In genomic region chr17:32528408-32529337, GRCm38 (mm10) we compare ENCODE assay signal across 1 mouse cellular context.
A peak's percentile ranks its signal among the peaks of the same experiment; 100 is the strongest.
TF ChIP-seq lines count a peak whose summit lies in the region.

No protein-coding gene starts in this region.

TF ChIP-seq in CH12.LX, 34 proteins besides CTCF, POLR2A, EP300 and RAD21 (continued from another document):
- TF ChIP-seq USF2 (conservative IDR thresholded peaks at IDR 0.05; ENCODE audit: low read depth, low read length) (no peak), E2F4 (IDR thresholded peaks at IDR 0.05; ENCODE audit: insufficient replicate concordance, low read depth, low read length) (no peak; the same call in 1 of the 2 replicates), NELFE (IDR thresholded peaks at IDR 0.05; ENCODE audit: low read depth, low read length) (peak; percentile 71), SMC3 (IDR thresholded peaks at IDR 0.05; ENCODE audit: low read depth, low read length) (peak; percentile 89), UBTF (IDR thresholded peaks at IDR 0.05; ENCODE audit: low read depth, low read length) (no peak), MAFK (IDR thresholded peaks at IDR 0.05; ENCODE audit: insufficient replicate concordance, low read length) (no peak), RCOR1 (conservative IDR thresholded peaks at IDR 0.05; ENCODE audit: low read depth, low read length) (no peak), MEF2A (IDR thresholded peaks at IDR 0.05; ENCODE audit: borderline replicate concordance, low read depth, low read length) (peak; percentile 59; the same call in 1 of the 2 replicates), GABPA (IDR thresholded peaks at IDR 0.05; ENCODE audit: insufficient replicate concordance, low read depth, low read length) (no peak), NRF1 (IDR thresholded peaks at IDR 0.05; ENCODE audit: low read depth, low read length) (peak; percentile 76), MAZ (IDR thresholded peaks at IDR 0.05; ENCODE audit: low read depth, low read length) (0 out of 2 replicates have a peak, but pooled peaks have one; percentile 47), IRF4 (IDR thresholded peaks at IDR 0.05; ENCODE audit: low read depth, low read length) (peak; percentile 43; the same call in 1 of the 2 replicates), HCFC1 (IDR thresholded peaks at IDR 0.05; ENCODE audit: low read depth, low read length) (peak; percentile 25), POLR2AphosphoS2 (IDR thresholded peaks at IDR 0.05; ENCODE audit: low read depth, low read length) (no peak)
